Mouse (Mus musculus): ENCODE data around the gene Tbp. TPM values are rescaled to one million over a fixed set of nuclear protein-coding genes. Genes with fewer than 3 reads are reported as not detected.

Gene Tbp
- total and polyA plus RNA-seq, 2 experiments from 2014 or later, result 16.5 to 22.5 TPM

DNA sequence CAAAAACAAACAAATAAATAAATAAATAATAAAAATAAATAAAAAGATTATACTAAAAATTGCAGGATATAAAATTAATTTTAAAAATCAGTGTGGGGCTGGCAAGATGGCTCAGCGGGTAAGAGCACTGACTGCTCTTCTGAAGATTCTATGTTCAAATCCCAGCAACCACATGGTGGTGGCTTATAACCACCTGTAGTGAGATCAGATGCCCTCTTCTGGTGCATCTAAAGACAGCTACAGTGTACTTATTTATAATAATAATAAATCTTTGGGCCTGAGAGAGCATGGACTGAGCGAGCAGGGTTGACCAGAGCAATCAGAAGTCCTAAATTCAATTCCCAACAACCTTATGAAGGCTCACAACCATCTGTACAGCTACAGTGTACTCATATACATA is 60.3 kb downstream of the Tbp start:
- TF ChIP-seq CTCF (IDR thresholded peaks at IDR 0.05; ENCODE audit: low read depth) (no peak), EP300 (IDR thresholded peaks at IDR 0.05; ENCODE audit: low read depth) (no peak)
- H3K4me1 ChIP-seq (ENCODE audit: control insufficient read depth, insufficient read depth), result peaks cover 5% of the 10 kb centered on the region; the same call in 1 of the 2 replicates
- no peak overlapping the region for H3K4me3 ChIP-seq (ENCODE audit: low read depth, low read length)
- H3K9me3 ChIP-seq (replicated peaks; ENCODE audit: control insufficient read depth, low read length), result no peaks in the 10 kb centered on the region
- ATAC-seq (ENCODE audit: insufficient read depth, low read depth) (no peak), DNase-seq (ENCODE audit: low spot score) (no peak)
- H3K9ac ChIP-seq (replicated peaks; ENCODE audit: low read depth, low read length), result no peak overlapping the region
- no peak overlapping the region for H3K27ac ChIP-seq (ENCODE audit: low read depth)
- H3K27me3 ChIP-seq (ENCODE audit: control insufficient read depth, insufficient read depth, low read length), result no peaks in the 10 kb centered on the region
- no peaks in the 10 kb centered on the region for H3K36me3 ChIP-seq (replicated peaks; ENCODE audit: control insufficient read depth, insufficient read depth, low read length)
- 87% methylated on average over 2 of the region's 2 CpGs for WGBS
- no peak overlapping the region for H3K4me2 ChIP-seq (ENCODE audit: low read depth, low read length)

DNA sequence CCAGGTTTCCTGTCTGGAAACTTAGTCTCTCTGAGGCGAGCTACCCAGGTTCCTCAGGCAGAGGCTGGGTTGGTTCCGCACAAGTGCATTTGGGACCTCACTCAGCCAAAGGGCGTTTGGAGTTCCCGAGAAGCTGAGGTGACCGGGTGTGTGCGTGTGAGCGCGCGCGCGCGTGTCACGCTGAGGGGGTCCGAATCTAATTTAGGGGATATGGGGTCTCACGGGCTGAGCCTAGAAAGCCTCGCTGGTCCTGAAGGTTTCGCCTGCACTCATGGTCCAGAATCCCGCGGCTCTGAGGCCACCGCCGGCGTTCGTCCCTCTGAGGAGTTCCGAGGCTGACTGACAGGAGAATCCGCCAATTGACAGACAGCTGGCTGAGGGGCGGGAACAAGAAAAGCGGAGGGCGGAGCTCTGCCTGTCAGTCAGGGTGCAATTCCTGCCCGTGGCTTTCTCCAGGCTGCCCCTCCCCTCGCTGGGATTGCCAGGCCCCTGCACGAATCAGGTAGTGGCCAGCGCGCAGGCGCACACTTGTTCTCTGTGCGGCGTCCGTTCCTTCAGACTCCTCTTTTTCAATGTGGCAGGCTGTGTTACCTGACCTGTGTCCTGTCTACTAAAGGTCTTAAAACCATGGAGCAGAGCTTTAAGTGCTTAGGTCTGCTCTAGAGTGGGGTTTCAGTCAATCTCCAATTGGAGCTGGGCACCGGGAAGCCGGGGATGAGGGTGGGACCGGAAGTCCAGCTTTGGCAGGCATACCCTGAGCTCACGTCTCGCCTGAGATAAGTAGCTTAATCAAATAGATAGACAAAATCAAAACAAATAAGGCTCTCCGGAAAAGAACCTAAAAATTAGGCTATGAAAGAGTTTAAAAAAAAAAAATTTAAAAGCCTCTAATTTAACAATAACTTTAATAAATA is 64.6 kb downstream of the Tbp start, which contains the start of gene Prdm9:
Gene Prdm9, minus strand, starts transcription at position 341 of the 914 bp plus-strand sequence.
- Histone ChIP-seq H3K9me3 (replicated peaks; ENCODE audit: control insufficient read depth, low read length) (no peaks in the 10 kb centered on the region), H3K27me3 (ENCODE audit: control insufficient read depth, insufficient read depth, low read length) (no peaks in the 10 kb centered on the region), H3K27ac (ENCODE audit: low read depth) (peak within 1 kb of the TSS; percentile 94), H3K4me3 (ENCODE audit: low read depth, low read length) (peak within 1 kb of the TSS; percentile 67), H3K9ac (replicated peaks; ENCODE audit: low read depth, low read length) (peak within 1 kb of the TSS; percentile 55), H3K4me2 (ENCODE audit: low read depth, low read length) (peak within 1 kb of the TSS; percentile 86), H3K4me1 (ENCODE audit: control insufficient read depth, insufficient read depth) (peaks cover 5% of the 10 kb centered on the region; the same call in 1 of the 2 replicates), H3K36me3 (replicated peaks; ENCODE audit: control insufficient read depth, insufficient read depth, low read length) (no peaks in the 10 kb centered on the region)
- DNase-seq (ENCODE audit: low spot score), result peak; percentile 97
- WGBS, result under 1% methylated on average over 43 of the region's 43 CpGs
- TF ChIP-seq EP300 (IDR thresholded peaks at IDR 0.05; ENCODE audit: low read depth) (no peak), CTCF (IDR thresholded peaks at IDR 0.05; ENCODE audit: low read depth) (no peak)
- ATAC-seq (ENCODE audit: insufficient read depth, low read depth), result peak; percentile 99

DNA sequence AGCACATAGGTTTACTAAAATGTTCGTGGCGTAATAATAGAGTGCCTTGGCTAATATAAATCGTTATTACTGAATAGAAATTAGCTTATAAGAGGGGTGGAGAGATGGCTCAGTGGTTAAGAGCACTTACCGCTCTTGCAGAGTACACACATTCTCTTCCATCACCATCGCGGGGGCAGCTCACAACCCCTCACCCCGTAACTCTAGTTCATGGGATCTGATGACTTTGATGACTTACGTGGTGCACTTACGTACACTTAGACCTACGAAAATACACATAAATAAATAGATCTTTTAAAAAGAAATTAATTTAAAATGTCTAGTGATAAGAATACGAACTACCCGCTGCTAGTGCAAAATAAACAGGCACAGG is 65.2 kb downstream of the Tbp start:
- Histone ChIP-seq H3K4me3 (ENCODE audit: low read depth, low read length) (peak overlapping the region; percentile 67), H3K27me3 (ENCODE audit: control insufficient read depth, insufficient read depth, low read length) (no peaks in the 10 kb centered on the region), H3K36me3 (replicated peaks; ENCODE audit: control insufficient read depth, insufficient read depth, low read length) (no peaks in the 10 kb centered on the region), H3K9me3 (replicated peaks; ENCODE audit: control insufficient read depth, low read length) (no peaks in the 10 kb centered on the region), H3K4me2 (ENCODE audit: low read depth, low read length) (peak overlapping the region; percentile 86), H3K27ac (ENCODE audit: low read depth) (no peak overlapping the region), H3K4me1 (ENCODE audit: control insufficient read depth, insufficient read depth) (peaks cover 5% of the 10 kb centered on the region; the same call in 1 of the 2 replicates), H3K9ac (replicated peaks; ENCODE audit: low read depth, low read length) (peak overlapping the region; percentile 55; the same call in 1 of the 2 replicates)
- no peak for TF ChIP-seq CTCF (IDR thresholded peaks at IDR 0.05; ENCODE audit: low read depth)
- TF ChIP-seq EP300 (IDR thresholded peaks at IDR 0.05; ENCODE audit: low read depth), result no peak
- 43% methylated on average over 12 of the region's 12 CpGs for WGBS
- no peak for ATAC-seq (ENCODE audit: insufficient read depth, low read depth)
- no peak for DNase-seq (ENCODE audit: low spot score)

- Histone ChIP-seq H3K27ac (ENCODE audit: low read depth) (no peak overlapping the region), H3K27me3 (ENCODE audit: control insufficient read depth, insufficient read depth, low read length) (no peaks in the 10 kb centered on the region), H3K36me3 (replicated peaks; ENCODE audit: control insufficient read depth, insufficient read depth, low read length) (no peaks in the 10 kb centered on the region), H3K9ac (replicated peaks; ENCODE audit: low read depth, low read length) (no peak overlapping the region), H3K4me3 (ENCODE audit: low read depth, low read length) (no peak overlapping the region), H3K4me1 (ENCODE audit: control insufficient read depth, insufficient read depth) (peaks cover 5% of the 10 kb centered on the region; the same call in 1 of the 2 replicates), H3K4me2 (ENCODE audit: low read depth, low read length) (no peak overlapping the region), H3K9me3 (replicated peaks; ENCODE audit: control insufficient read depth, low read length) (no peaks in the 10 kb centered on the region)
- DNase-seq (ENCODE audit: low spot score), result no peak
- 61% methylated on average over 5 of the region's 5 CpGs for WGBS
- TF ChIP-seq CTCF (IDR thresholded peaks at IDR 0.05; ENCODE audit: low read depth) (no peak), EP300 (IDR thresholded peaks at IDR 0.05; ENCODE audit: low read depth) (no peak)
- ATAC-seq (ENCODE audit: insufficient read depth, low read depth), result no peak
Measured at GRCm38 (mm10) chr17:15566908-15567307, 67.2 kb downstream of the Tbp start.

DNA sequence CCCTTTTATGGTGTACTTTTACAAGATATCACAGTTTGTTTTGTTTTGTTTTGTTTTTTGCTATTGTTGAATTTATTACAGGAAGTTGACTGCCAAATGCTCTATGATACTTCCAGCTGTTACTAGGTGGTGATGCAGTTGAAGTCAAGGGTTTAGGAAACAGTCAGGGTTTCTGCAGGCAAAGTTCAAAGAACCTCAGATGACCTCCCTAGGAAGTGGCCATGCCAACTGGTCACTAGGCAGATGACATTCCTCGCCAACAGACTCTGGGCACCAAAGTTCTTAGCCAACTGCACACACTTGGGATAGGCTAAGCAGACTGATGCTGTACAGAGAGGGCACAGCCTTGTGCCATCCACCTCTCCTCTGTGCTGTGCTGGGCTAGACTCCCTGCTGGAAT is 75.4 kb downstream of the Tbp start:
- no peaks in the 10 kb centered on the region for H3K36me3 ChIP-seq (replicated peaks; ENCODE audit: control insufficient read depth, insufficient read depth, low read length)
- no peak overlapping the region for H3K27ac ChIP-seq (ENCODE audit: low read depth)
- H3K4me3 ChIP-seq (ENCODE audit: low read depth, low read length), result no peak overlapping the region
- DNase-seq (ENCODE audit: low spot score), result no peak
- no peaks in the 10 kb centered on the region for H3K27me3 ChIP-seq (ENCODE audit: control insufficient read depth, insufficient read depth, low read length)
- no peaks in the 10 kb centered on the region for H3K4me1 ChIP-seq (ENCODE audit: control insufficient read depth, insufficient read depth)
- no peaks in the 10 kb centered on the region for H3K9me3 ChIP-seq (replicated peaks; ENCODE audit: control insufficient read depth, low read length)
- H3K4me2 ChIP-seq (ENCODE audit: low read depth, low read length), result no peak overlapping the region
- WGBS, result 52% methylated on average over 1 of the region's 1 CpGs
- no peak overlapping the region for H3K9ac ChIP-seq (replicated peaks; ENCODE audit: low read depth, low read length)
- TF ChIP-seq CTCF (IDR thresholded peaks at IDR 0.05; ENCODE audit: low read depth) (no peak), EP300 (IDR thresholded peaks at IDR 0.05; ENCODE audit: low read depth) (no peak)
- ATAC-seq (ENCODE audit: insufficient read depth, low read depth), result no peak
